Mouse (Mus musculus): Measurements from ENCODE around the gene Nmnat1. TPM values are rescaled to one million over a fixed set of nuclear protein-coding genes. Genes with fewer than 3 reads are reported as not detected.

The Nmnat1 gene
- total RNA-seq (2021), result 1 to 10 TPM; 8.0 to 8.4 TPM

DNA sequence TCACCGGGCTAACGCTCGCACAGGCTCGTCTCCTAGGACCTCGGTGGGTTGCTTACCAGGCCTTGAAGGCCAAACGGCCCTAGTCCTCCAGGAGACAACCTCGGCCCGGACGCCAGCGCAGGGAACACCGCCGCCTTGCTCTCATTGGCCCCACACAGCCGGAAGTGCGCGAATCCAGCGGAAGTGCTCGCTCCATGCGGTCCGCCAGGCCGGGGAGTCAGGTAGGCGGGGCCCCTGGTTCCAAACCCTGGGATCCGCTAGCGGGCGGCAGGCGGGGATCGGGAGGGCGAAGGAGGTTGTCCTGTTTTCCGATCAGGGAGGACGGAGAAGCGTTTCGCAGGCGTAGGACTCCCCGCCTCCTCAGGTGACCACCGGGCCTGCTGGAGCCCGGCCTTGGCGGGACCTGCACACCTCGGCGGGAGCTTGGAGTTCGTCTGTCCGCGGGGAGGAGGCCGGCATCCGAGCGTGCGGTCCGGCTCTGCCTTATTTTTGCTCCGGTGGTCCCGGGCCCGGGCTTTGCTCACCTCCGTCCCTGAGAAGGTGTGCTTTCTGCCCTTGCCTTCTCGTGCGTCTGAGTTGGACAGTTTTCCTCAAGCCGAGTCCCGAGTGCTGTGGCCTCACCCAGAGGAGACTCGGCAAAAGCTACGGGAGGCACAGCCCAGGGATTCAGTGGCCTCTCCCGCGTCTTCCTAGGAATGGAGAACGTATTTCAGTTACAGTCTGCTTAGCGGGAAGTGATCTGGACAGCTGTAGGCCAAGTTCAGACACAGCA lies at the start of gene Nmnat1, which contains the start of gene Lzic:
TSS of gene Nmnat1 (minus strand) at position 150 of the 772 bp plus-strand sequence.
TSS of gene Lzic (plus strand) at position 177 of the 772 bp plus-strand sequence.
- peak; percentile 84 to 87 for DNase-seq (ENCODE audit: extremely low spot score in 1 of 2, low spot score in 1 of 2)

- DNase-seq (ENCODE audit: extremely low spot score in 1 of 2, low spot score in 1 of 2), result no peak
Measured at GRCm38 (mm10) chr4:149529691-149530090, 44.7 kb upstream of the Nmnat1 start.

DNA sequence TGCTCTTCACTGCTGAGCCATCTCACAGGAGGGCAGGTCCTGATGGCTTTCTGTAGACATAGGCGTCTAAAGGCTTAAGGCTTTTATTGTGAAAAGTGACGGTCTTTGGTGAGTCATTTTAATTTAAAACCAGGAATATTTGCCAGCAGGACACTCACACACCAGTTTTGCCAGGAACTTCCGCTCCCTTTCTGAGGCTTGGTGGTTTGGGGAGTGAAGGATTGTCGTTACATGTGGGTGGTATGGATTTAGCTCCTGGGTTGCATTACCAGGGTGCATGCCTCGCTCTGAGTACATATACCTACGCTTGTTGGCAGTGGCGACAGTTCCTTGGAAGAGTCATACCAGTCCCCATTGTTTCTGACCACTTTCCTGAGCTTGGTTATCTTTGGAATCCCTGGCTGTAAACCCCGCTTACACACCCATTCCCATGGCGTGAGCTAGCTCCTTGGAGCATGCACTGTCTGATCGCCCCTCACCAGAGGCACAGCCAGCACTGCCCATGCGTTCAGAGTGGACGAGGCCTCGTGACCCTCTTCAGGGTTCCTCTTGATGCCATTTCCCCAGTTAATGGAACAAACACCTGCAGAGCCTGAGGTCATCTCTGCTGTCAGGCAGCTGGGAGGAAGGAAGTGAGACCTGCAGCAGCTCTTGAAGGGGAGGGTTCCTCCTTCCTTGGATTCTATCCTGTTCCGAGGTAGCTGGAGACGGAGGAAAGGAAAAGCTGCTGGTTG lies 42.8 kb upstream of the Nmnat1 start:
- DNase-seq (ENCODE audit: extremely low spot score in 1 of 2, low spot score in 1 of 2), result no peak

GRCm38 (mm10) chr4:149526330-149526729 lies 41.3 kb upstream of the Nmnat1 start:
- no peak for DNase-seq (ENCODE audit: extremely low spot score in 1 of 2, low spot score in 1 of 2)

GRCm38 (mm10) chr4:149525811-149526210 lies 40.8 kb upstream of the Nmnat1 start:
- no peak for DNase-seq (ENCODE audit: extremely low spot score in 1 of 2, low spot score in 1 of 2)

DNA sequence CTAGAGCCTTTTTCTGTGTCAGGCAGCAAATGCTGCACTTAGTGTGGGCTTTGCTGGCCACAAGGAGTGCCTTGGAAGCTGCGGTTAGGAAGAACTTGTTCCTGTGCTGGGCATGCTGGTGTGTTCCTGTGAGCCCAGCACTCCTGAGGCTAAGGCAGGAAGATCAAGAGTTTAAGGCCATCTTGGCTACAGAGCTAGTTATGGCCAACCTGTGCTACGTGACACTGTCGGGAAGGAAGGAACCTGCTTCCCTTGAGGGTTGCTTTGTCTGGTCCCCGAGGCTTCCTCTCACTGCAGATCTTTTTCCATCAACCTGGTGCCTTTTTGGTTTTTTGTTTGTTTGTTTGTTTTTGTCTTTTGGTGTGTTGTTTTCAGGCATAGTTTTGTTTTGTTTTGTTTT lies 40.2 kb upstream of the Nmnat1 start:
- no peak for DNase-seq (ENCODE audit: extremely low spot score in 1 of 2, low spot score in 1 of 2)

DNA sequence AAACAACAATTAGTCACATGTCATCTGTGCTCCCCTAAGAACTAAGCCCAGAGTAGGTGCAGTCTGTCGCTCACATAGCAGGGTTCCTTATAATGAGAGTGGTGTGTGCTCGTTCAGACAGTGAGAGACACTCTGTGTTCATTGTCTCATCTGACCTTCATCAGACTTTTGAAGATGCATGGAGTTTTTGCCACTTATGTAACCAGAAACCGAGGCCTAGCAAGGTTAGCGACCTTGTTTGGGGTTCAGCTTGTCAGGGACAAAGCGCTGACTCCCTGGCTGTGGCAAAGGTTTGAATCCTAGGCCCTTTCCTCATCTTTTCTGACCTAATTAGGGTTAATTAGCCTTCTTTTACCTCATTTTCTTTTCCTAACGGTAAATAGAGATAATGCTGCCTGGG lies 39.0 kb upstream of the Nmnat1 start:
- no peak for DNase-seq (ENCODE audit: extremely low spot score in 1 of 2, low spot score in 1 of 2)

DNA sequence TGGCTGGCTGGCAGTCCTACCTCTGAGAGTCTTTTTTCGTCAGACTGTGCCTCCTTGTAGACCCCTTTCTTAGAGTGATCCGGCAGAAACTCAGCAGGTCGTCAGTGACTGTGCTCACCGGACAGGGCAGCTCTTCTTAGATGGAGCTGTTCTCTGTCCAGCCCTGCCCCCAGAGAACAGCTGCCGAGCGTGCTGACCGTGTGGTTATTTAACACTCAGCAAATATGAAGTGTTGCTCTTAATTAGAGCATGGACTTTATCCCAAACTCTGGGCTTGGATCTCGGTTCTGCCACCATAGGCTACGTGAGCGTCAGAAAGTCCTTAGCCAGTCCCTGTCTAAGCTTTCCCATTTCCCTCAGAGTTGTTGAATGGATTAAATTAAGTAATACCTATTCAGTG lies 36.3 kb upstream of the Nmnat1 start:
- DNase-seq (ENCODE audit: extremely low spot score in 1 of 2, low spot score in 1 of 2), result no peak

GRCm38 (mm10) chr4:149518351-149519220 lies 33.6 kb upstream of the Nmnat1 start:
- DNase-seq (ENCODE audit: extremely low spot score in 1 of 2, low spot score in 1 of 2), result no peak

GRCm38 (mm10) chr4:149517868-149518340 lies 32.9 kb upstream of the Nmnat1 start, which contains the start of gene Ctnnbip1:
Gene Ctnnbip1 (plus strand): TSS chr4:149518236.
- peak; percentile 77 to 89 for DNase-seq (ENCODE audit: extremely low spot score in 1 of 2, low spot score in 1 of 2)

DNA sequence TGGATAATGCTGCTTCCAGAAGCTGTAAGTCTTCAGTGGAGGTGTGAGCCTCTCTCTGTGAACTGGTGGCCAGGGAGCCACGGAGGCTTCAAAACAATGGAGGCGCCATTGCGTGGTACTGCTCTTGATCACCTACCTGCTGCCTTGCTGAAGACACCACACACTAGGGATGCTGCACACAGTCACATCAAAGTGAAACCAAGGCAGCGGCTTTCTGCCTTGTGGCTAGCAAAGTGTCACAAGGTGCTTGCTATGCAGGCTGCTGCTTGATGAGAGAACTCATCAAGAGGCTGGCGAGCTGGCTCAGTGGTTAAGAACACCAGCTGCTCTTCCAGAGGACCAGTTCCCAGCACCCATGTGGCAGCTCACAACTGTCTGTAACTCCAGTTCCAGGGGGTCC lies 30.7 kb upstream of the Nmnat1 start:
- no peak for DNase-seq (ENCODE audit: extremely low spot score in 1 of 2, low spot score in 1 of 2)

DNA sequence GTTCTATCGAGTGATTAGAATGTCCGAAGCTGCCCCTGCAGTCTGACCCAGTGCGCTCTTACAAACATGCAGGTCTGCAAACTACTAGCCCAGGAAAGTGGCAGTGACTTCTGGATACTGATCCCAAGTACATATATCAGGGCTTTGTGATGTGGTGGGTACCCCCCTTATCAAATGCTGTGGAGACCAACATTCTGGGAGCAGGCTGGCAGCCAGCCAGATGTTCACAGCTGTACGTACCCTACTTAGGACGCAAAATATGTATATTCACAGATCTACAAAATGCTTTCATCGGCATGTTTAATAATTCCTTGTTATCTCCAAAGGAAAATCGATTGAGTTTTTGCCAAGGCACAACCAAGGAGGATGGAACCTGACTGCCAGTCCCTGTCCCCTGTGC lies 27.1 kb upstream of the Nmnat1 start:
- DNase-seq (ENCODE audit: extremely low spot score in 1 of 2, low spot score in 1 of 2), result no peak

- no peak for DNase-seq (ENCODE audit: extremely low spot score in 1 of 2, low spot score in 1 of 2)
Measured at GRCm38 (mm10) chr4:149511221-149511646, 26.2 kb upstream of the Nmnat1 start.

GRCm38 (mm10) chr4:149506904-149507303 lies 21.9 kb upstream of the Nmnat1 start:
- DNase-seq (ENCODE audit: extremely low spot score in 1 of 2, low spot score in 1 of 2), result no peak

DNA sequence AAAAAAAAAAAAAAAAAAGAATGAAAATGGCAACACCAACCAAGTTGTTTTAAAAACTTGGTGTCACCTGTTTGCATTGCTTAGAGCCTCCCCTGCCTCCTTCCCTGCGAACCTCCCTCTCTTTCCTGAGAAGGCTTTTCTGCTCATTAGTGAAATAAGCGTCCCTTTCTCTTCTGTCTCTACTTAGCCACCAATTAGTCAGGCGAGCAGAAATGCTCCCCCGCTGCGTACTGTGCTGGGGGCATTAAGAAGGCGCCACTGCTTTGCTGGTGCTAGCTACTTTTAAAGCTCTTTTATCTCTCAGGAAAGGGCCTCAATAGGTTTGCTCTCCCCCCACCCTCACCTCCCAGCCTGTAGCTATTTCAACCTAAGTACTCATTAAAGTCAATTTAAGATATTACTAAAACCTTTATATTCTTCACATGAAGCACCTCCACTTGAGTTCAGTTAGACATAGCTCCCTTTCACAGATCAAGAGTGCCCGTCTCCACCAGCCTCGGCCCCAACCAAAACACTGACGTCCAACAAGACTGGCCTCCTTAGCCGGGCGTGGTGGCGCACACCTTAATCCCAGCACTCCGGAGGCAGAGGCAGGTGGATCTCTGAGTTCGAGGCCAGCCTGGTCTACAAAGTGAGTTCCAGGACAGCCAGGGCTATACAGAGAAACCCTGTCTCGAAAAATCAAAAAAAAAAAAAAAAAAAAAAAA lies 20.4 kb upstream of the Nmnat1 start:
- no peak for DNase-seq (ENCODE audit: extremely low spot score in 1 of 2, low spot score in 1 of 2)

- DNase-seq (ENCODE audit: extremely low spot score in 1 of 2, low spot score in 1 of 2), result no peak
Measured at GRCm38 (mm10) chr4:149504858-149505257, 19.9 kb upstream of the Nmnat1 start.

GRCm38 (mm10) chr4:149504363-149504762 lies 19.4 kb upstream of the Nmnat1 start:
- no peak for DNase-seq (ENCODE audit: extremely low spot score in 1 of 2, low spot score in 1 of 2)

DNA sequence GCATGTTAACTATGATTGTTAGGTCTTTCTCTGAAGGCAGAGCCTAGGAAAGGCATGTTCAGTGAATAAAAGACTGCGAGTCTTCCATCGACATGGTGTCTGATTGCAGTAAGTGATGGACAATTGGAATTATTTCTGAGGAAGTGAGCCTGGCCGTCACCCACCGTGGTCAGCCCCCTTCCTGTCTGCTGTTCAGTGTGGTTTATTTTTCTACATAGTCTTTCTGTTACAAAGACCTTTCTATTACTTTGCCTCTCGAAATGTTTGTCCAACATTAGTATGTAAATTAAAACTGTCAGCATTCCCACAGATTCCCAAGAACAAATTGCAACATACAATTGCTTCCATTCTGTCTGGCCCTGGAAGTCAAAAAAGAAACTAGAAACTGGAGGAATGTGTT lies 14.8 kb upstream of the Nmnat1 start:
- DNase-seq (ENCODE audit: extremely low spot score in 1 of 2, low spot score in 1 of 2), result no peak

- DNase-seq (ENCODE audit: extremely low spot score in 1 of 2, low spot score in 1 of 2), result no peak
Measured at GRCm38 (mm10) chr4:149498901-149499300, 13.9 kb upstream of the Nmnat1 start.

GRCm38 (mm10) chr4:149496612-149497011 lies 11.6 kb upstream of the Nmnat1 start:
- no peak for DNase-seq (ENCODE audit: extremely low spot score in 1 of 2, low spot score in 1 of 2)

Data from layer of hippocampus, postnatal 25 days (tissue).